Mouse (Mus musculus) ES-Bruce4 (cell line): ENCODE data around the gene Maats1. TPM values are rescaled to one million over a fixed set of nuclear protein-coding genes. Genes with fewer than 3 reads are reported as not detected.

ENCODE experiments used
- H3K27ac ChIP-seq: 2 replicates; pipeline ENCODE4 v1.5.1; 2012; ENCODE audit warnings: low read length, inconsistent platforms; ENCODE audit not compliant: insufficient read depth
- H3K27me3 ChIP-seq: 2 replicates; pipeline ENCODE4 v1.6.1; 2012; ENCODE audit warnings: mild to moderate bottlenecking, low read length, inconsistent platforms; ENCODE audit not compliant: control insufficient read depth, poor library complexity, insufficient read depth, severe bottlenecking
- H3K36me3 ChIP-seq: 2 replicates; pipeline ENCODE4 v1.6.1; 2012; ENCODE audit warnings: inconsistent platforms, mild to moderate bottlenecking, low read length, moderate library complexity; ENCODE audit not compliant: control insufficient read depth, poor library complexity, insufficient read depth, severe bottlenecking
- H3K4me1 ChIP-seq: one replicate; pipeline ENCODE4 v1.8.1; 2011; ENCODE audit warnings: low read length; ENCODE audit not compliant: control insufficient read depth, insufficient read depth
- H3K4me3 ChIP-seq: 2 replicates; pipeline ENCODE4 v1.5.1; 2011; ENCODE audit warnings: low read depth, mild to moderate bottlenecking, low read length
- H3K9ac ChIP-seq: 2 replicates; pipeline ENCODE4 v1.6.1; 2012; ENCODE audit warnings: low read depth, mild to moderate bottlenecking, inconsistent platforms; ENCODE audit not compliant: poor library complexity, severe bottlenecking
- H3K9me3 ChIP-seq: replicated peaks from 2 replicates; pipeline ENCODE4 v1.6.1; 2012; ENCODE audit warnings: mild to moderate bottlenecking, low read length, inconsistent platforms; ENCODE audit not compliant: control insufficient read depth, poor library complexity, insufficient read depth, severe bottlenecking
- CTCF ChIP-seq: IDR thresholded peaks from one replicate; pipeline ENCODE4 v1.8.1; 2011; ENCODE audit warnings: low read depth, low read length
- EP300 ChIP-seq: IDR thresholded peaks from 2 replicates; pipeline ENCODE4 v1.6.1; 2011; ENCODE audit warnings: low read depth, low read length; ENCODE audit not compliant: insufficient read depth
- POLR2A ChIP-seq: IDR thresholded peaks from one replicate; pipeline ENCODE4 v1.8.1; 2011; ENCODE audit warnings: low read length; ENCODE audit not compliant: insufficient read depth
- polyA plus RNA-seq: library from polyadenylated mRNA; stranded (reverse); fragments of >200 nt; gene quantifications from 2 replicates; pipeline ENCODE4 v1.2.4, GENCODE M21; 2011; ENCODE audit warnings: low read depth; ENCODE audit not compliant: missing spikeins, insufficient read depth, insufficient read length

Gene Maats1
- polyA plus RNA-seq, 1 experiment = 0.58 TPM

- peaks cover 30% of the 10 kb centered on the region for H3K36me3 ChIP-seq
- no peaks in the 10 kb centered on the region for H3K9me3 ChIP-seq
- no peak overlapping the region for H3K9ac ChIP-seq
- no peak for TF ChIP-seq EP300
- no peak for TF ChIP-seq CTCF
- no peak for TF ChIP-seq POLR2A
- H3K27ac ChIP-seq = no peak overlapping the region
- H3K4me3 ChIP-seq = no peak overlapping the region
- H3K27me3 ChIP-seq = no peaks in the 10 kb centered on the region
- H3K4me1 ChIP-seq = no peaks in the 10 kb centered on the region
These were observed 7.9 kb upstream of the Maats1 start for GRCm38 (mm10) chr16:38349881-38350280.

GRCm38 (mm10) chr16:38348217-38348761, 6.3 kb upstream of the Maats1 start:
- no peak overlapping the region; the same call in 1 of the 2 replicates for H3K9ac ChIP-seq
- peaks cover 28% of the 10 kb centered on the region for H3K36me3 ChIP-seq
- H3K27me3 ChIP-seq = no peaks in the 10 kb centered on the region
- no peak overlapping the region for H3K4me3 ChIP-seq
- no peaks in the 10 kb centered on the region for H3K4me1 ChIP-seq
- TF ChIP-seq EP300 (no peak), POLR2A (no peak), CTCF (no peak)
- H3K27ac ChIP-seq = no peak overlapping the region
- no peaks in the 10 kb centered on the region for H3K9me3 ChIP-seq

GRCm38 (mm10) chr16:38347588-38347987, 5.6 kb upstream of the Maats1 start:
- Histone ChIP-seq H3K36me3 (peaks cover 28% of the 10 kb centered on the region), H3K4me1 (no peaks in the 10 kb centered on the region), H3K9ac (peak overlapping the region; percentile 65), H3K27me3 (no peaks in the 10 kb centered on the region), H3K4me3 (peak overlapping the region; percentile 99), H3K27ac (no peak overlapping the region), H3K9me3 (no peaks in the 10 kb centered on the region)
- TF ChIP-seq POLR2A (no peak), CTCF (no peak), EP300 (no peak)

GRCm38 (mm10) chr16:38346529-38347325, 4.8 kb upstream of the Maats1 start, which contains the start of the genes Cox17 and Gm21987:
Gene Cox17, plus strand, starts transcription at chr16:38346991.
Gene Gm21987, plus strand, starts transcription at chr16:38347040.
- TF ChIP-seq CTCF (no peak), EP300 (0 out of 2 replicates have a peak, but pooled peaks have one; percentile 22), POLR2A (peak; percentile 60)
- no peaks in the 10 kb centered on the region for H3K4me1 ChIP-seq

GRCm38 (mm10) chr16:38344941-38345725, 3.2 kb upstream of the Maats1 start:
- H3K9ac ChIP-seq = no peak overlapping the region
- H3K27me3 ChIP-seq = no peaks in the 10 kb centered on the region
- TF ChIP-seq POLR2A (no peak), CTCF (no peak), EP300 (no peak)
- peaks cover 13% of the 10 kb centered on the region for H3K36me3 ChIP-seq
- no peaks in the 10 kb centered on the region for H3K4me1 ChIP-seq
- H3K4me3 ChIP-seq = no peak overlapping the region
- H3K27ac ChIP-seq = no peak overlapping the region
- H3K9me3 ChIP-seq = no peaks in the 10 kb centered on the region

More at GRCm38 (mm10) chr16:38346529-38347325, 4.8 kb upstream of the Maats1 start, which contains the start of the genes Cox17 and Gm21987:
- Histone ChIP-seq H3K36me3 (peaks cover 23% of the 10 kb centered on the region), H3K27me3 (no peaks in the 10 kb centered on the region), H3K9ac (peak within 1 kb of the TSS; percentile 65), H3K27ac (peak within 1 kb of the TSS; percentile 51; the same call in 1 of the 2 replicates), H3K4me3 (peak within 1 kb of the TSS; percentile 99), H3K9me3 (no peaks in the 10 kb centered on the region)
